Mouse (Mus musculus): ENCODE measurements around the gene Arsa.

DNA sequence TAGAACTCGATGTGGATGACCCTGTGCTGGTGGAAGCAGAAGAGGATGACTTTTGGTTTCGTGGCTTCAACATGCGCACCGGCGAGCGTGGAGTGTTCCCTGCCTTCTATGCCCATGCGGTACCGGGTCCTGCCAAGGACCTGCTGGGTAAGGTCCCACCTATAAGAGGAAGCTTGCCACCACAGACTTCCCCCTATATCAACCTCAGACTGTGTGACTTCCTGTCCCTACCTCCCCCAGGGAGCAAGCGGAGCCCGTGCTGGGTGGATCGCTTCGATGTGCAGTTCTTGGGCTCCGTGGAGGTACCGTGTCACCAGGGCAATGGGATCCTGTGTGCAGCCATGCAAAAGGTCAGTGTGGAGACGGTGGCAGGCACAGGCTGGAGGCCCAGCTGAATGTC lies 18.3 kb downstream of the Arsa start:
- TF ChIP-seq POLR2A (IDR thresholded peaks at IDR 0.05; ENCODE audit: insufficient read length, low read depth) = no peak
- TF ChIP-seq USF1 (IDR thresholded peaks at IDR 0.05; ENCODE audit: low read depth) = no peak
- no peak for TF ChIP-seq MYOD1 (IDR thresholded peaks at IDR 0.05; ENCODE audit: control insufficient read depth in 1 of 3, insufficient read length in 2 of 3, low read depth in 2 of 3)
- TF ChIP-seq TCF12 (IDR thresholded peaks at IDR 0.05; ENCODE audit: insufficient read depth, poor library complexity, severe bottlenecking) = no peak
- no peak for TF ChIP-seq MAX (IDR thresholded peaks at IDR 0.05; ENCODE audit: low read depth)
- no peak for TF ChIP-seq MYOG (IDR thresholded peaks at IDR 0.05; ENCODE audit: control insufficient read depth in 1 of 3, insufficient read depth in 1 of 3, insufficient read length in 2 of 3, low read depth in 2 of 3)
- no peak for TF ChIP-seq E2F4 (IDR thresholded peaks at IDR 0.05; ENCODE audit: insufficient read depth)
- TF ChIP-seq CEBPB (IDR thresholded peaks at IDR 0.05; ENCODE audit: insufficient read depth, poor library complexity, severe bottlenecking) = no peak
- TF ChIP-seq TCF3 (IDR thresholded peaks at IDR 0.05; ENCODE audit: insufficient read length, low read depth) = no peak
